Mouse (Mus musculus) inflammation-experienced regulatory T-cells, adult 6 months (primary cell): ENCODE data around the gene Atf7ip. TPM values are rescaled to one million over a fixed set of nuclear protein-coding genes. Genes with fewer than 3 reads are reported as not detected.

Experiments used
- ATAC-seq: one replicate; pipeline ENCODE4 v1.8.0; 2017
- polyA plus RNA-seq, 3 experiments: library from polyadenylated mRNA; unstranded; fragments of 100-300 nt; shearing (Covaris generic); gene quantifications; one replicate each; pipeline ENCODE4 v1.2.1; 2017

Atf7ip gene
- polyA plus RNA-seq, 3 experiments from 2014 or later, result 79.8 to 94.2 (median 91.2) TPM

GRCm38 (mm10) chr6:136525567-136525966, 19.6 kb downstream of the Atf7ip start:
- ATAC-seq, result no peak

- ATAC-seq, result no peak
These were observed 23.2 kb downstream of the Atf7ip start for GRCm38 (mm10) chr6:136529156-136529555.

GRCm38 (mm10) chr6:136531792-136532230, 25.8 kb downstream of the Atf7ip start:
- peak; percentile 91 for ATAC-seq

- ATAC-seq, result no peak
These were observed 26.7 kb downstream of the Atf7ip start for GRCm38 (mm10) chr6:136532535-136533291.

GRCm38 (mm10) chr6:136533804-136534203, 27.8 kb downstream of the Atf7ip start:
- no peak for ATAC-seq

- no peak for ATAC-seq
These were observed 28.5 kb downstream of the Atf7ip start for GRCm38 (mm10) chr6:136534444-136534843.

GRCm38 (mm10) chr6:136535176-136535575, 29.2 kb downstream of the Atf7ip start:
- no peak for ATAC-seq

- no peak for ATAC-seq
These were observed 30.2 kb downstream of the Atf7ip start for GRCm38 (mm10) chr6:136536121-136536520.

GRCm38 (mm10) chr6:136541350-136541749, 35.4 kb downstream of the Atf7ip start:
- ATAC-seq, result no peak

- no peak for ATAC-seq
These were observed 36.1 kb downstream of the Atf7ip start for GRCm38 (mm10) chr6:136542105-136542504.

GRCm38 (mm10) chr6:136543164-136543563, 37.2 kb downstream of the Atf7ip start:
- no peak for ATAC-seq

- ATAC-seq, result peak; percentile 16
These were observed 39.4 kb downstream of the Atf7ip start for GRCm38 (mm10) chr6:136545284-136545870.

- ATAC-seq, result no peak
These were observed 40.3 kb downstream of the Atf7ip start for GRCm38 (mm10) chr6:136546286-136546685.

GRCm38 (mm10) chr6:136546987-136547386, 41.0 kb downstream of the Atf7ip start:
- peak; percentile 67 for ATAC-seq

- no peak for ATAC-seq
These were observed 42.2 kb downstream of the Atf7ip start for GRCm38 (mm10) chr6:136548041-136548770.

GRCm38 (mm10) chr6:136548796-136549195, 42.8 kb downstream of the Atf7ip start:
- ATAC-seq, result no peak

- ATAC-seq, result no peak
These were observed 43.6 kb downstream of the Atf7ip start for GRCm38 (mm10) chr6:136549606-136550005.

GRCm38 (mm10) chr6:136550596-136551304, 44.8 kb downstream of the Atf7ip start:
- ATAC-seq, result peak; percentile 14

GRCm38 (mm10) chr6:136551550-136552109, 45.7 kb downstream of the Atf7ip start:
- ATAC-seq, result no peak

GRCm38 (mm10) chr6:136553156-136553555, 47.2 kb downstream of the Atf7ip start:
- no peak for ATAC-seq

GRCm38 (mm10) chr6:136553767-136554569, 48.0 kb downstream of the Atf7ip start:
- ATAC-seq, result peak; percentile 77
